Mouse (Mus musculus): ENCODE data around the gene Tmem161a. TPM values are rescaled to one million over a fixed set of nuclear protein-coding genes. Genes with fewer than 3 reads are reported as not detected.
"Not testable (repeated sequence)": the region's sequence is repeated elsewhere in the genome, so short reads cannot be mapped to it uniquely, and the experiment has no call there.

The Tmem161a gene
- polyA plus RNA-seq, 1 experiment from 2014 or later = 45.0 TPM

- no peak for DNase-seq (ENCODE audit: low spot score)
- TF ChIP-seq EP300 (IDR thresholded peaks at IDR 0.05) (no peak), CTCF (IDR thresholded peaks at IDR 0.05) (no peak)
- Histone ChIP-seq H3K4me1 (ENCODE audit: insufficient read depth, low read depth, low read length) (peaks cover 11% of the 10 kb centered on the region; the same call in 1 of the 2 replicates), H3K27ac (ENCODE audit: low read length) (no peak overlapping the region), H3K36me3 (ENCODE audit: insufficient read depth, low read length) (no peaks in the 10 kb centered on the region), H3K4me3 (ENCODE audit: low read depth, low read length) (no peak overlapping the region), H3K27me3 (replicated peaks; ENCODE audit: insufficient read depth, low read length) (no peaks in the 10 kb centered on the region), H3K4me2 (replicated peaks; ENCODE audit: low read depth, low read length) (no peak overlapping the region), H3K9me3 (ENCODE audit: low read length) (no peaks in the 10 kb centered on the region), H3K9ac (replicated peaks; ENCODE audit: low read depth) (no peak overlapping the region)
- WGBS = 59% methylated on average over 5 of the region's 5 CpGs
- ATAC-seq = no peak
Measured at GRCm38 (mm10) chr8:70215092-70215491, 42.9 kb downstream of the Tmem161a start.

GRCm38 (mm10) chr8:70216161-70216560 lies 44.0 kb downstream of the Tmem161a start:
- H3K4me3 ChIP-seq (ENCODE audit: low read depth, low read length); ATAC-seq; H3K9ac ChIP-seq (replicated peaks; ENCODE audit: low read depth); H3K27me3 ChIP-seq (replicated peaks; ENCODE audit: insufficient read depth, low read length); H3K9me3 ChIP-seq (ENCODE audit: low read length); H3K36me3 ChIP-seq (ENCODE audit: insufficient read depth, low read length); DNase-seq (ENCODE audit: low spot score); H3K4me2 ChIP-seq (replicated peaks; ENCODE audit: low read depth, low read length); H3K4me1 ChIP-seq (ENCODE audit: insufficient read depth, low read depth, low read length): not testable (repeated sequence)
- peak overlapping the region; percentile 38; the same call in 1 of the 2 replicates for H3K27ac ChIP-seq (ENCODE audit: low read length)
- WGBS = 57% methylated on average over 3 of the region's 3 CpGs

GRCm38 (mm10) chr8:70216566-70216965 lies 44.4 kb downstream of the Tmem161a start:
- H3K9ac ChIP-seq (replicated peaks; ENCODE audit: low read depth) = no peak overlapping the region
- H3K27ac ChIP-seq (ENCODE audit: low read length) = peak overlapping the region; percentile 38; the same call in 1 of the 2 replicates
- H3K36me3 ChIP-seq (ENCODE audit: insufficient read depth, low read length) = no peaks in the 10 kb centered on the region
- no peaks in the 10 kb centered on the region for H3K27me3 ChIP-seq (replicated peaks; ENCODE audit: insufficient read depth, low read length)
- no peak overlapping the region for H3K4me3 ChIP-seq (ENCODE audit: low read depth, low read length)
- no peak overlapping the region for H3K4me2 ChIP-seq (replicated peaks; ENCODE audit: low read depth, low read length)
- WGBS = 47% methylated on average over 1 of the region's 1 CpGs
- peak; percentile 8; the same call in 1 of the 2 replicates for ATAC-seq
- peak; percentile 84 for DNase-seq (ENCODE audit: low spot score)
- peaks cover 2% of the 10 kb centered on the region; the same call in 1 of the 2 replicates for H3K4me1 ChIP-seq (ENCODE audit: insufficient read depth, low read depth, low read length)
- no peaks in the 10 kb centered on the region for H3K9me3 ChIP-seq (ENCODE audit: low read length)
- TF ChIP-seq CTCF (IDR thresholded peaks at IDR 0.05) (no peak), EP300 (IDR thresholded peaks at IDR 0.05) (no peak)

- H3K27ac ChIP-seq (ENCODE audit: low read length) = 0 out of 2 replicates have a peak overlapping the region, but pooled peaks have one; percentile 38
- H3K4me1 ChIP-seq (ENCODE audit: insufficient read depth, low read depth, low read length) = no peaks in the 10 kb centered on the region
- no peak overlapping the region for H3K9ac ChIP-seq (replicated peaks; ENCODE audit: low read depth)
- DNase-seq (ENCODE audit: low spot score) (no peak), ATAC-seq (no peak)
- H3K4me2 ChIP-seq (replicated peaks; ENCODE audit: low read depth, low read length) = no peak overlapping the region
- TF ChIP-seq CTCF (IDR thresholded peaks at IDR 0.05) (no peak), EP300 (IDR thresholded peaks at IDR 0.05) (no peak)
- H3K9me3 ChIP-seq (ENCODE audit: low read length) = no peaks in the 10 kb centered on the region
- no peaks in the 10 kb centered on the region for H3K27me3 ChIP-seq (replicated peaks; ENCODE audit: insufficient read depth, low read length)
- no peak overlapping the region for H3K4me3 ChIP-seq (ENCODE audit: low read depth, low read length)
- no peaks in the 10 kb centered on the region for H3K36me3 ChIP-seq (ENCODE audit: insufficient read depth, low read length)
Measured at GRCm38 (mm10) chr8:70217441-70217840, 45.3 kb downstream of the Tmem161a start.

DNA sequence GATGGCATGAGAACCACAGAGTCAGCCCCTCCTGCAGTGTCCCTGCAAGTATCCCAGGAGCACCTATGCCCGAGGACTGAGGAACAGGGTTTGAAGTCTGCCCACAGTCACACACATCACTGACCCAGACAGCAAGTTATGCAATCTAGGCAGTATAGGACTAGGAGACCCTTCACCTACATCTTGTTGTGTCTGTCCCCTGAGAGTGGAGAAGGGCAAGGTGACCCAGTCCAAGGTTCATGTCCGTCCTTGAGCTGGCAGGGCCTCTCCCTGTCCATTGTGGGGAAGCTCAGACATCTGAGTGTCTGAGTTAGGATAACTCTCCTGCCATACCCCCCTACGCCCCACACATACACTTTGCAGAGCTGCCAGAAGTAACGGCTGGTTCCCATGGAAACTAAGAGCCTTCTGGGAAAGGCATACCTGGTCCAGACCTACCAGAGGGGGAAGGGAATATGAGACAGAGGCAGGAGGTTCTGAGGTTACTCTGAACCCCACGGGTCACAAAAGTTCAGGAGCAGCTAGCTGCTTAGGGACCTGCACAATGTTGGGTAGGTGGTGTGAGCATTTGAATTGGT lies 47.0 kb downstream of the Tmem161a start:
- DNase-seq (ENCODE audit: low spot score) (no peak), ATAC-seq (no peak)
- H3K9ac ChIP-seq (replicated peaks; ENCODE audit: low read depth) = no peak overlapping the region
- no peaks in the 10 kb centered on the region for H3K4me1 ChIP-seq (ENCODE audit: insufficient read depth, low read depth, low read length)
- no peaks in the 10 kb centered on the region for H3K27me3 ChIP-seq (replicated peaks; ENCODE audit: insufficient read depth, low read length)
- TF ChIP-seq CTCF (IDR thresholded peaks at IDR 0.05) = no peak
- TF ChIP-seq EP300 (IDR thresholded peaks at IDR 0.05) = no peak
- 50% methylated on average over 5 of the region's 5 CpGs for WGBS
- H3K36me3 ChIP-seq (ENCODE audit: insufficient read depth, low read length) = no peaks in the 10 kb centered on the region
- H3K4me2 ChIP-seq (replicated peaks; ENCODE audit: low read depth, low read length) = no peak overlapping the region
- no peaks in the 10 kb centered on the region for H3K9me3 ChIP-seq (ENCODE audit: low read length)
- H3K27ac ChIP-seq (ENCODE audit: low read length) = no peak overlapping the region
- H3K4me3 ChIP-seq (ENCODE audit: low read depth, low read length) = no peak overlapping the region

DNA sequence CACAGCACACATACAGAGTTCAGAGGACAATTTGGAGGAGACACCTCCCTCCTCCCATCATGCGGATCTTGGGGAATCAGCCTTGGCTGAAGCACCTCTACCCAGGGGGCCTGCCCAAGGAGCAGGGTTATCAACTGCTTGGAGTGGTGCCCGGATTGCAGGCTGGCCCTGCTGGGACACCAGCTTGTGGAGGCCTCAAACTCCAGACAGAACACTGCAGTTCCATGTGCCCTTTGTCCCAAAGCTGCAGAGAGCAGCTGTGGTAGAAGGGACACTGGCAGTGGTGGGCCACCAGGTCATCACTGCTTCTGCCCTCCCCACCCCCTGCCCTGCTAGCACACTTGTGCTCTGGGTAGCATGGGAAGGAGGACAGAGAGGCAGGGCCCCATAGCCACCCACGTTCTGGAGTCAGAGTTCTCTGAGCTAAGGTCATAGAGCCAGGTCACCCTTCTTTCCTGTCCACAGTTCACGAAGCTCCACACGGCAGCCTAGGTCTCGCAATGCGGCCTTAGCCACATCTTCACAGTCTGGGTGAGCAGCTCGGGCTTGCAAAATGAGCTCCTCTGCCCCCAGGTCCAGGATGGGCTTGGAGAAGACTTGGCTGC lies 48.2 kb downstream of the Tmem161a start:
- H3K4me1 ChIP-seq (ENCODE audit: insufficient read depth, low read depth, low read length) = no peaks in the 10 kb centered on the region
- H3K4me3 ChIP-seq (ENCODE audit: low read depth, low read length) = no peak overlapping the region
- 0 out of 2 replicates have a peak, but pooled peaks cover 9% of the 10 kb centered on the region for H3K36me3 ChIP-seq (ENCODE audit: insufficient read depth, low read length)
- ATAC-seq = no peak
- TF ChIP-seq CTCF (IDR thresholded peaks at IDR 0.05) = no peak
- no peak for TF ChIP-seq EP300 (IDR thresholded peaks at IDR 0.05)
- DNase-seq (ENCODE audit: low spot score) = no peak
- 67% methylated on average over 8 of the region's 8 CpGs for WGBS
- H3K27ac ChIP-seq (ENCODE audit: low read length) = no peak overlapping the region
- no peak overlapping the region for H3K4me2 ChIP-seq (replicated peaks; ENCODE audit: low read depth, low read length)
- H3K27me3 ChIP-seq (replicated peaks; ENCODE audit: insufficient read depth, low read length) = no peaks in the 10 kb centered on the region
- no peaks in the 10 kb centered on the region for H3K9me3 ChIP-seq (ENCODE audit: low read length)
- H3K9ac ChIP-seq (replicated peaks; ENCODE audit: low read depth) = no peak overlapping the region

Measured in lung, postnatal 0 days (tissue).